Mouse (Mus musculus): ENCODE measurements at regions not wholly inside any gene's neighbourhood (a gene's known extent, or its start where the extent isn't known, plus 50 kb on each side); places are given as distances from the start of the nearest gene placed in this dataset.

DNA sequence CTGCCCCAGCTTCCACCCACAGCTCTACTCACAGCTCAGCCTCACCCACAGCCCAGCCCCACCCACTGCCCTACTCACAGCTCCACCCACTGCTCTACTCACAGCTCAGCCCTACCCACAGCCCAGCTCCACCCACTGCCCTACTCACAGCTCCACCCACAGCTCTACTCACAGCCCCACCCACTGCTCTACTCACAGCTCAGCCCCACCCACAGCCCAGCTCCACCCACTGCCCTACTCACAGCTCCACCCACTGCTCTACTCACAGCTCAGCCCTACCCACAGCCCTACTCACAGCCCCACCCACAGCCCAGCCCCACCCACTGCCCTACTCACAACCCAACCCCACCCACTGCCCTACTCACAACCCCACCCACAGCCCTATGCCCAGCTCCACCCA, 56.5 kb upstream of the Phox2b start:
- no peak for DNase-seq

GRCm38 (mm10) chr5:67156911-67157310, 57.8 kb upstream of the Phox2b start:
- DNase-seq, result peak in 1 of 2 experiments; percentile 7

DNA sequence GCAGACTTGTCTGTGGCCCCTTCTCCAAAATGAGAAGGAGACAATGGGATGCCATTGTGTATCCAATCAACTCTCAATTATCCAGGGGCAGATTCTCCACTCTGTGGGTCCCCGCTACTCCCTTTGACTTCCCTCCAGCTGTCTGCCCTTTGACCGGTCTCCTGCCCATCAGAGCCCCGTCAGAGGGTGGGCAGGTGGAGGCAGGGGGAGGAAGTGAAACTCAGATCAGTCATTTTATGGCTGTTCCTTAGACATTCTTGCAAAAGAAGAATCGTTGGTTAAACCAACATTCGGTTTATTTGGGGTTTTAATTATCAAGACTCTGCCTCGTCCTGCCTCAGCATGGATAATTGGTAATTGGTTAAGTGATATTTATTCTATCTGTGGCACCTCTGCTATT, 77.7 kb upstream of the Phox2b start:
- DNase-seq, result no peak

GRCm38 (mm10) chr5:67179221-67179620, 80.1 kb upstream of the Phox2b start:
- DNase-seq, result no peak

- no peak for DNase-seq
These were observed 70.9 kb upstream of the Tmem33 start for GRCm38 (mm10) chr5:67189376-67189901.

- no peak for DNase-seq
These were observed 66.3 kb upstream of the Tmem33 start for GRCm38 (mm10) chr5:67194065-67194464.

GRCm38 (mm10) chr5:67205083-67205738, 55.2 kb upstream of the Tmem33 start:
- no peak for DNase-seq

All from cerebellum, adult 18-20 months (tissue).